Mouse (Mus musculus) skeletal muscle tissue, postnatal 0 days (tissue): Measurements from ENCODE around the gene Idh3a. TPM values are rescaled to one million over a fixed set of nuclear protein-coding genes. Genes with fewer than 3 reads are reported as not detected.

ENCODE experiments used
- polyA plus RNA-seq: library from polyadenylated mRNA; unstranded; fragments of >200 nt; fragmentation: Nextera tagmentation; extraction: Ambion mirVana; gene quantifications from 2 replicates; pipeline ENCODE4 v1.2.1, GENCODE M21; 2015

Idh3a gene
- 625 and 706 TPM in 2 replicates for polyA plus RNA-seq

GRCm38 (mm10) chr9:54586199-54587061, at the start of gene Idh3a:
Idh3a (plus strand) TSS chr9:54586334.

GRCm38 (mm10) chr9:54538684-54539083, 47.5 kb upstream of the Idh3a start, which contains the start of gene Sh2d7:
Sh2d7 (plus strand) TSS chr9:54538984.

GRCm38 (mm10) chr9:54559771-54560471, 26.2 kb upstream of the Idh3a start, which contains the start of gene Cib2:
Cib2 (minus strand) TSS chr9:54560218.

Other genes with a start within 250 kb of the Idh3a start
- gene Dmxl2, start 84.7 kb upstream of the Idh3a start, polyA plus RNA-seq, result 2.4 and 2.5 TPM in 2 replicates
- not detected in 2 replicates for gene Sh2d7, start 47.4 kb upstream of the Idh3a start, polyA plus RNA-seq
- 18.8 and 32.0 TPM in 2 replicates for gene Cib2, start 26.1 kb upstream of the Idh3a start, polyA plus RNA-seq
- 0.60 and 3.0 TPM in 2 replicates for gene Acsbg1, start 75.5 kb downstream of the Idh3a start, polyA plus RNA-seq
- gene Dnaja4, start 112.5 kb downstream of the Idh3a start, polyA plus RNA-seq, result 30.4 and 30.8 TPM in 2 replicates
- gene Wdr61, start 148.2 kb downstream of the Idh3a start, polyA plus RNA-seq, result 68.7 and 78.0 TPM in 2 replicates
- gene Crabp1, start 178.4 kb downstream of the Idh3a start, polyA plus RNA-seq, result 34.3 and 37.0 TPM in 2 replicates